Mouse (Mus musculus) layer of hippocampus, adult 9-10 months (tissue): ENCODE measurements at regions not wholly inside any gene's neighbourhood (a gene's known extent, or its start where the extent isn't known, plus 50 kb on each side); places are given as distances from the start of the nearest gene placed in this dataset.

Experiments used
- DNase-seq: peaks from one replicate; pipeline ENCODE4 v3.0.0; 2022; ENCODE audit warnings: low spot score

GRCm38 (mm10) chr15:97578046-97578445, 127.6 kb downstream of the Rpap3 start:
- no peak for DNase-seq

DNA sequence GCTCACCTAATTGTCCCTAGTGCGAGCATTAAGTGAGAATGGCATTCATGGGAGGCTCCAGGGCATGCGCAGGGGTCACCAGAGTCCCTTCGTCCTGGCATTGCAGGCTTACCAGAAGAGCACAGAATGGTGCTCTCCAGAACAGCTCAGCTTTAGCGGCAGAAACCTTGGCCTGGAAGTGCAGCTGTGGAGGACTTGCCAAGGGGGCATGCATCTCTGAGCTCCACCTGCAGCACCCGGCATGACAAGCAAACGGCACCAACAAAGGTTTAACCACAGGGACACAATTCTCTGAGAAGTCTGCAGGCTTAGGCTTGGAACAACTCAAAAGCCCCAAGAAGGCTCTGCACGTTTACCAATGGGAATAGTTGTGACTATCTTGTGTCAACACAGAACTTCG, 128.4 kb downstream of the Rpap3 start:
- no peak for DNase-seq

- DNase-seq, result no peak
Measured at GRCm38 (mm10) chr15:97572639-97573038, 133.0 kb downstream of the Rpap3 start.

- DNase-seq, result no peak
Measured at GRCm38 (mm10) chr15:97571885-97572284, 133.7 kb downstream of the Rpap3 start.

- DNase-seq, result no peak
Measured at GRCm38 (mm10) chr15:97560096-97560495, 145.5 kb downstream of the Rpap3 start.

GRCm38 (mm10) chr15:97558725-97559124, 146.9 kb downstream of the Rpap3 start:
- DNase-seq, result no peak

- no peak for DNase-seq
Measured at GRCm38 (mm10) chr15:97548354-97548753, 157.3 kb downstream of the Rpap3 start.

DNA sequence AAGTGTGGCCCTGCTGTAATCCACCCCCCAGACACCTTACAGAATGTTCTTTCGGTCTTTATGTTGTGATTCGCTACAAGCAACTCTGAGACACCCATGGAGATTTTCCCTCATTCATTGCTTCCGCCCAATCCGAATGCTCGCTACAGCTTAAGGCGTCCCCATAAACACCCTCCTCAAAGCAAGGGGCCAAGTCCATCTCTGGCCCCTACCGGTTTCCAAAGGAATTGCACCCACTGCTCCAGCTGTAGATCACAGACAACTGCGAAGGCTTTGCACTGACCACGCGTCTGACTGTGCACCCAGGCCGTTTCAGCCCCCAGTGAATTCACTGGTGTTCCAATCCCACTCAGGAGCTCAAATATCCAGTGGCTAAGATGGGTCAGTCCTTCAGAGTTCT, 160.6 kb downstream of the Rpap3 start:
- DNase-seq, result no peak

DNA sequence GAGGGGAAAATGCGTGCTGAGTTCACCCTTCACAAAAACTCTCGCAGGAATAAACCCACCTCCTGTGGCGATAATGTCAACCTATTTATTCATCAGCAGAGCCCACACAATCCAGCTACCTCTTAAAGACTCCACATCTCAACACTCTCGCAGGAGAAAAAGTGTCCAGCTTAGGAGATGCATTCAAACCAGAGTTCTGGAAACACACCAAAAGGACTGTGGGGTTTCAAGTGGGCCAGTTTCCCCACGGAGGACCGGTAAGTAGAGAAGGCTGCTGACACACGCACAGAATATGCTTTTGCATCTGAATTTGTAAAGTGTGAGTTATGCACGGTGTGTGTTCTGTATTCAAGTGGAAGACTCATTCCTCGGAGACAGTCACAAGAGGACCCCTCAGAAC, 164.0 kb downstream of the Rpap3 start:
- no peak for DNase-seq

- no peak for DNase-seq
Measured at GRCm38 (mm10) chr15:97536145-97536544, 169.5 kb downstream of the Rpap3 start.

GRCm38 (mm10) chr15:97534878-97535277, 170.7 kb downstream of the Rpap3 start:
- peak; percentile 6 for DNase-seq

DNA sequence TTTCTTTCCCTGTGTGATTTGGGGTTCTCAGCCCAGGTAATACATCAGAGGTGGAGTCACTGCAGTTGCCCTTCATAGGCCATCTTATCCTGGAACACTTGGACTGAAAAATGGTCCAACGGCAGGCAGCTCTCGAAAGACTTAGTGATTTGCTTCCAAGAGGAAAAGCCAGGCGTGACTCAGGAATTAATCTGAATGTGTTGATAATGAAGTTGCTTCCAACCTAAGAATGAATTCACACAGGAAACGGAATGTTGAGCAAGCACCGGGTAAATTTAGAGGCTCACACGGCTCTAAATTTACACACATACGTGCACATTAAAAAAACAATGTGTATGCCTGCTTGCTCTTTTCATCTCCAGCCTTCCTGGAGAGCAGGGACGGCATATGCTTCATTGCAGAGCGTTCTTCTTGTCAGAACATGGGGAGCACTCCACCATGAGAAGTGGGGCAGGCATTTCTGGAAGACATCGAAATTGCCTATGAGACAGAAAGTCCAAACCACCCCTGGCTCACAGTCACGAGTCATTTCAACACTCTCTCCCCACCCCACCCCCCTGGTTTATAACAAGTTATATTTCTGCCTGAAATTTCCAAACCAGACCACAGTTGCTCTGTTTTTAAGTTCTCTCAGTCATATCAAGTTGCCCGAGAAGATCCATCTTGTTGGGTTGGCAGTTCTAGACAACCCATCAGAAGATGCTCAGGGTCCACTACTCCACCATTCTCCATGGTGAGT, 171.9 kb downstream of the Rpap3 start:
- DNase-seq, result no peak

GRCm38 (mm10) chr15:97532346-97532910, 173.2 kb downstream of the Rpap3 start:
- DNase-seq, result no peak

GRCm38 (mm10) chr15:97528291-97529050, 177.2 kb downstream of the Rpap3 start:
- no peak for DNase-seq

GRCm38 (mm10) chr15:97520395-97520794, 185.2 kb downstream of the Rpap3 start:
- DNase-seq, result no peak

DNA sequence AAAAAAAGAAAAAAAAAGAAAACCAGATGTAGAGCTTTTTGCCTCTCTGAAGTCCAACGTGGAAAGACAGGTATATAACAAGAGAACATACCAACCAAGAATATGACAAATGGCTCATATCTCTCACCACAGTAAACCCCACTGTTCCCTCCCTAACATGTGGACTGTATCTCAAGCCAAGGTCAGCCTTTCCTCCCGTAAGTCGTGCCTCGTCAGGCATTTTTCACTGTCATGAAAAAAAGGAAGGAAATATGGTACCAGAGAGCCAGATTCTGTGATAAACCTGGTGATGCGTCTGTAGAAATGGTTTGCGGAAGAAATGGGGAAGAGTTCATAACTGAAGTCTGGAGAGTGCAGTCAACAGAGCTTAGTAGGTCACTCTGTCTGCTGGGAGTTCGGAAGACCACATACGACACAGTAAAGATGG, 185.7 kb downstream of the Rpap3 start:
- no peak for DNase-seq

- DNase-seq, result no peak
Measured at GRCm38 (mm10) chr15:97517926-97518325, 187.7 kb downstream of the Rpap3 start.

DNA sequence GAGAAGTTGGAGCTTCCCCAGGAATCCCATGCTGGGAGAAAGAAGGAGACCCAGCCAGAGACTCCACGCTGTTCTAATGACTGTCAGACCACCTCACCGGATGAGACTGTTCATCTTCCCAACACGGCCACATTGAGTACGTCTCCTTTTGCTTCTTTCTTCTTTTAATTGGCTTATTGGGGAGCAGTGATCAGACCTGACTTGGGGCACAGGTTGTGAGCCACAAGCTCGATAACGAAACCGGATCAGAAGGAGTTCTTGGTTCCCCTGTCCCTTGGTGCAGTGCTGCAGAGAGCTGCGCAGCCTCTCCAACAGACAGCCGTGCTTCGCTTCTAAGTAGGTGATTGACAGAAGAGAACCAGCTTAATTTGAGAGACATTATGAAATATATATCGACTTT, 188.4 kb downstream of the Rpap3 start:
- DNase-seq, result no peak

DNA sequence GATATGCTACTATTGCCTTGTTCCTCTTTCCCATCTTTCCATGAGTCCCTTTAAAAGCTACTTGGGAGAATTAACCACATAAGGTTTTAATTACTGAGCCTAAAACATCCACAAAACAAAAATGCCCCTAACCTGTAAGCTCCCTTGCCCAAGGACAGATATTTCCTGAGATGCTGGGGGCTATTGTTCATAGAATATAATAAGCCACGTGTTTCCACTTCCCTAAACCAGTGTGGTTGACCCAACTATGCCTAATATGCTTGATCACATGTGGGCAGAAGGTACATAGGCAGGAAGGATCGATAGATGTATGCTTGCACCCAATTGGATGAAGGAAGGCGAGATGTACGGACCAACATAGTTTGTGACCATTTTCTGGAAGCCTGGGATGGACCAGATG, 189.9 kb downstream of the Rpap3 start:
- DNase-seq, result no peak

- no peak for DNase-seq
Measured at GRCm38 (mm10) chr15:97507656-97508306, 197.8 kb downstream of the Rpap3 start.

DNA sequence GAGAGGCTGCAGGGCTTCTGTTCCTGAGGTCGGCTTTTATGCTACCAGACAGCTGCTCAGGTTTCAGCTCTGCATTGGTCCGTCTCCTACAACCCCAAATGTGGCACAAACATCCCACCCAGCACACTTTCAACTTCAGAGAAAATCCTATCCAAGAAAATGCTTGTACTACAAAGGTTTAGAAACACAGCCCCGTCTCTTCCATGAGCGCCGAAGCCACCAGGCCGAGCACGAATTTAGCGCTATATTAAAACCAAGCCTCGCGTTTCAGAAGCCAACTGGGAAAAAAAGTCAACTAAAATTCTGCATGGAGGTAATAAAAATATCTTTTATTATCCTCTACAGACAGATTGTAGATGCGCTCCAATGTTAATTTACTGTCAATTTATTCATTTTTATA, 198.4 kb downstream of the Rpap3 start:
- DNase-seq, result no peak

- no peak for DNase-seq
Measured at GRCm38 (mm10) chr15:97505715-97506114, 199.9 kb downstream of the Rpap3 start.

DNA sequence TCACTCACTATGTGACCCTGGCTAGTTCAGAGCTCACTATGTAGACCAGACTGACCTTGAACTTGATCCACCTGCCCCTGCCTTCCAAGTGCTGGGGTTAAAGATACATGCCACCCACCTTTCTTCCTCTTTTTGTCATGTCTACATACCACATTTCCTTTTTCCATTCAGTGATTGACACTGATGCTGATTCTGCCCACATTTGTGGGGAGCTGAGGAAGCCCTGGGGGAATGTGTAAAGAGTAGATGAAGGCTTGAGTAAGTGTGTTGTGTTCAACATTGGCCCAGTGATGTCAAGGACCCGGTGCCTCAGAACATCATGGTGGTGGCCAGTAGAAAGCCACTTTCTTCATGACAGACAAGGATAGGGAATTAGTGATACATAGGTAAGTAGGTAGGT, 201.3 kb downstream of the Rpap3 start:
- DNase-seq, result no peak
